Comparison of ENCODE assay signal across 25 mouse cellular contexts in the genomic region with DNA sequence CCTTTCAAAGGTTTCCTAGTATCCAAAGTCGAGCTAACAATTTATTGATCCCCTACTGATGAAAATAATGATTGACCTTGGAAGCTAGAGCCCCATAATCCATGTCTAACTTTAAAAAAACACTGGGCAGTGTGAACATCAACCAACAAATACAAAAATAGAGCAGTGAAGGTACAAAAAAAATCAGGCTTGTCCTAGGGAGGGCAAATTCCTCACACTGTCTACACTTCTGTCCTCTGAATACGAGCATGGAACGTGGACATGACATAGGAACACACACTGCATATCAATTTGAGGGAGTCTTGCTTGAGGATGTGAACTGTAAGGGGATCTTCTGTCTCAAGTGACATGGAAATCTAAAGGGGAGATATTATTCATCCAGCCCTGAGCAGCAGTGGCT. TPM values are rescaled to one million over a fixed set of nuclear protein-coding genes. Genes with fewer than 3 reads are reported as not detected.
"Had no signal": no experiment of that assay in that cellular context is flagged by ENCODE, and none has a peak within 500 bp of the region (broad histone marks: within the 10 kb centered on the region; RNA-seq: fewer than 3 reads in every experiment).

No protein-coding gene starts in this region.

- DNase-seq: retina, postnatal 1 day; right cerebral cortex, adult 18-20 months; right cerebral cortex, postnatal 14 days; right cerebral cortex, postnatal 25 days; right cerebral cortex, postnatal 4 days; spleen, adult 18-20 months; thymus, adult 18-20 months; thymus, adult 2 months; thymus, postnatal 14 days; thymus, postnatal 25 days; thymus, postnatal 36 days; thymus, postnatal 4 days had no signal

- H3K9me3 ChIP-seq: neural tube, embryonic 13.5 days; neural tube, embryonic 15.5 days; stomach, embryonic 15.5 days had no signal

- H3K36me3 ChIP-seq: neural tube, embryonic 13.5 days; neural tube, embryonic 15.5 days; stomach, embryonic 15.5 days had no signal

- H3K27me3 ChIP-seq: neural tube, embryonic 13.5 days; neural tube, embryonic 15.5 days; stomach, embryonic 15.5 days had no signal

- H3K27ac ChIP-seq: neural tube, embryonic 13.5 days; neural tube, embryonic 15.5 days; stomach, embryonic 15.5 days; stomach, postnatal 0 days had no signal

- H3K4me2 ChIP-seq: neural tube, embryonic 13.5 days; neural tube, embryonic 15.5 days; stomach, embryonic 15.5 days had no signal

- H3K4me1 ChIP-seq: neural tube, embryonic 13.5 days; neural tube, embryonic 15.5 days; stomach, embryonic 15.5 days had no signal

- H3K4me3 ChIP-seq: neural tube, embryonic 13.5 days; neural tube, embryonic 15.5 days; stomach, embryonic 15.5 days had no signal

- H3K9ac ChIP-seq: neural tube, embryonic 13.5 days; neural tube, embryonic 15.5 days; stomach, embryonic 15.5 days had no signal

RNA-seq across cellular contexts. Expression of gene Prl5a1, which starts 33.7 kb away (rescaled TPM):
- total RNA-seq: neutrophil, adult 5-6 weeks had no signal
- polyA plus RNA-seq: neural tube, embryonic 14.5 days; neural tube, embryonic 15.5 days; small intestine, adult 2 months; spleen, adult 2 months; stomach, embryonic 14.5 days; stomach, embryonic 15.5 days; stomach, embryonic 16.5 days; stomach, postnatal 0 days; testis, adult 2 months; thymus, adult 2 months; thymus, postnatal 0 days; urinary bladder, adult 2 months had no signal
